Mouse (Mus musculus) E14TG2a.4 (cell line): ENCODE data around the gene Gm45618.

ENCODE experiments used
- CTCF ChIP-seq: conservative IDR thresholded peaks from 2 replicates; pipeline ENCODE4 v1.5.1; 2014; ENCODE audit warnings: low read length
- NANOG ChIP-seq: IDR thresholded peaks from 2 replicates; pipeline ENCODE4 v1.6.1; 2014; ENCODE audit warnings: borderline replicate concordance, low read length, mixed read lengths
- POU5F1 ChIP-seq: IDR thresholded peaks from 2 replicates; pipeline ENCODE4 v1.6.1; 2014; ENCODE audit warnings: low read length, borderline replicate concordance

DNA sequence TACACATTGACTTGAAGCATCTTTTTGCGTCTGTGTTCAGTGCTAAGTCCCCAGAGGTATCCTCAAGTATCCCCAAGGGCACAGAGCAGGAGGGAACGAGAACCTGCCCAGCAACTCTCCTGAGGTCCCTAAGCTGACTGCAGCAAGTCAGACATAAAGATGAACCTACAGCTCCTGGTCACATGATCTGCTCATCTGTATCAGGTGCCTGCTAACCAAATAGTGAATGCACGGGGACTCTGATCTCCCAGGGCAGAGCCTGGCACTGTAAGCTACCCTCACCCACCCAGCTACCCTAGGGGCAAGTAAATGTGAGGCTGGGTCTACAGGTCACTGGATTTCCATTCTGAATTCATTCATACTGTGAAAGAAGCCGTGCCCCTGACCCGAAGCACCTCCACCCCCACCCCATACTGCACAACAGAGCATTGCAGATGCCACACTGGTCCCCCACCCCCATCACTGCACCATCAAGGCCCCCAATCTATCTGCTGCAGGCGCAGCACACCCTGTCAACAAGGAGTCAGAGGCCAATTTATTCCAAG is 26.8 kb downstream of the Gm45618 start:
- no peak for TF ChIP-seq CTCF
- TF ChIP-seq POU5F1 = no peak
- no peak for TF ChIP-seq NANOG
